Mouse (Mus musculus) lung, embryonic 16.5 days (tissue): ENCODE data around the gene Pim1. TPM values are rescaled to one million over a fixed set of nuclear protein-coding genes. Genes with fewer than 3 reads are reported as not detected.

Source experiments
- polyA plus RNA-seq: library from polyadenylated mRNA; unstranded; fragments of >200 nt; fragmentation: Nextera tagmentation; extraction: Ambion mirVana; gene quantifications from 2 replicates; pipeline ENCODE4 v1.2.1, GENCODE M21; 2015

The Pim1 gene
- polyA plus RNA-seq, 1 experiment from 2014 or later, result 15.6 TPM

Other genes starting within 250 kb of the Pim1 start
- gene Ppil1, start 226.6 kb upstream of the Pim1 start, polyA plus RNA-seq, result 144 and 145 TPM in 2 replicates
- gene BC004004, start 222.0 kb upstream of the Pim1 start, polyA plus RNA-seq, result 82.2 and 87.7 TPM in 2 replicates
- 2.3 and 3.5 TPM in 2 replicates for gene Pi16, start 173.1 kb upstream of the Pim1 start, polyA plus RNA-seq
- 208 and 265 TPM in 2 replicates for gene Mtch1, start 142.8 kb upstream of the Pim1 start, polyA plus RNA-seq
- 21.7 and 24.0 TPM in 2 replicates for gene Fgd2, start 129.8 kb upstream of the Pim1 start, polyA plus RNA-seq
- not detected in 2 replicates for gene Gm17657, start 58.9 kb downstream of the Pim1 start, polyA plus RNA-seq
- 12.6 and 14.9 TPM in 2 replicates for gene Tbc1d22b, start 59.0 kb downstream of the Pim1 start, polyA plus RNA-seq
- gene Tmem217, start 61.6 kb downstream of the Pim1 start, polyA plus RNA-seq, result 0.85 and 1.1 TPM in 2 replicates
- gene Rnf8, start 124.0 kb downstream of the Pim1 start, polyA plus RNA-seq, result 61.6 and 67.9 TPM in 2 replicates
- gene Gm28043, start 124.1 kb downstream of the Pim1 start, polyA plus RNA-seq, result 2.4 and 3.3 TPM in 2 replicates
- 128 and 138 TPM in 2 replicates for gene Cmtr1, start 169.8 kb downstream of the Pim1 start, polyA plus RNA-seq
- gene Ccdc167, start 226.3 kb downstream of the Pim1 start, polyA plus RNA-seq, result 13.5 and 13.6 TPM in 2 replicates